Mouse (Mus musculus) heart, postnatal 0 days (tissue): ENCODE results near the gene Fam83e. TPM values are rescaled to one million over a fixed set of nuclear protein-coding genes. Genes with fewer than 3 reads are reported as not detected.

ENCODE experiments used
- ATAC-seq: fragments of 200-750 bp; cut with Nextera tagmentation; 2 replicates; pipeline ENCODE4 v1.8.0; 2017; ENCODE audit warnings: low read depth, moderate number of reproducible peaks, moderate library complexity; ENCODE audit not compliant: insufficient read depth
- DNase-seq: peaks from one replicate; pipeline ENCODE4 v3.0.0-alpha.2; 2016; ENCODE audit warnings: low spot score
- H3K27ac ChIP-seq: fragments of 300-500 bp; sonication (generic); 2 replicates; pipeline ENCODE4 v1.5.1; 2014; ENCODE audit warnings: low read depth, mild to moderate bottlenecking
- H3K27me3 ChIP-seq: fragments of 300-500 bp; sonication (generic); 2 replicates; pipeline ENCODE4 v1.6.1; 2014; ENCODE audit warnings: low read length, mixed read lengths; ENCODE audit not compliant: control insufficient read depth, insufficient read depth
- H3K36me3 ChIP-seq: fragments of 300-500 bp; sonication (generic); replicated peaks from 2 replicates; pipeline ENCODE4 v1.6.1; 2014; ENCODE audit warnings: low read length, mixed read lengths; ENCODE audit not compliant: control insufficient read depth, insufficient read depth
- H3K4me1 ChIP-seq: fragments of 300-500 bp; sonication (generic); 2 replicates; pipeline ENCODE4 v1.6.1; 2014; ENCODE audit warnings: antibody characterized with exemption; ENCODE audit not compliant: control insufficient read depth, insufficient read depth
- H3K4me2 ChIP-seq: fragments of 300-500 bp; sonication (generic); 2 replicates; pipeline ENCODE4 v1.6.1; 2014; ENCODE audit warnings: low read depth, mild to moderate bottlenecking, low read length, moderate library complexity
- H3K4me3 ChIP-seq: fragments of 300-500 bp; sonication (generic); 2 replicates; pipeline ENCODE4 v1.5.1; 2014; ENCODE audit warnings: low read depth, low read length
- H3K9ac ChIP-seq: fragments of 300-500 bp; sonication (generic); replicated peaks from 2 replicates; pipeline ENCODE4 v1.6.1; 2014; ENCODE audit warnings: low read depth, low read length, mixed read lengths
- H3K9me3 ChIP-seq: fragments of 300-500 bp; sonication (generic); replicated peaks from 2 replicates; pipeline ENCODE4 v1.6.1; 2016; ENCODE audit warnings: low read length; ENCODE audit not compliant: control insufficient read depth
- CTCF ChIP-seq: IDR thresholded peaks from 2 replicates; pipeline ENCODE4 v1.5.1; 2016; ENCODE audit warnings: antibody characterized with exemption, control low read depth, low read depth
- EP300 ChIP-seq: IDR thresholded peaks from 2 replicates; pipeline ENCODE4 v1.6.1; 2016; ENCODE audit warnings: antibody characterized with exemption, low read depth
- WGBS: fragments of 180-500 bp; shearing (Covaris S2); extraction: QIAGEN DNeasy Blood & Tissue Kit; methylation state at CpG from one replicate; pipeline ENCODE4 v1.1.7; 2014; 5-methylcytosine and 5-hydroxymethylcytosine counted together
- polyA plus RNA-seq: library from polyadenylated mRNA; unstranded; fragments of >200 nt; fragmentation: Nextera tagmentation; extraction: Ambion mirVana; gene quantifications from 2 replicates; pipeline ENCODE4 v1.2.1, GENCODE M21; 2015
- total RNA-seq: library from RNA; depleted of rRNA; stranded (reverse); fragments of >200 nt; gene quantifications from 2 replicates; pipeline ENCODE4 v1.2.3, GENCODE M21; 2014; ENCODE audit warnings: low replicate concordance

Gene Fam83e
- total and polyA plus RNA-seq, 2 experiments from 2014 or later: 0.07 TPM; not detected in 1

- H3K27me3 ChIP-seq: peaks cover 24% of the 10 kb centered on the region
- H3K27ac ChIP-seq: no peak within 1 kb of the TSS
- ATAC-seq (no peak), DNase-seq (no peak)
- no peaks in the 10 kb centered on the region for H3K36me3 ChIP-seq
- no peaks in the 10 kb centered on the region for H3K9me3 ChIP-seq
- H3K4me3 ChIP-seq: peak within 1 kb of the TSS; percentile 44
- TF ChIP-seq EP300 (no peak), CTCF (no peak)
- H3K9ac ChIP-seq: peak within 1 kb of the TSS; percentile 43; the same call in 1 of the 2 replicates
- WGBS: 3% methylated on average over 35 of the region's 36 CpGs
- H3K4me2 ChIP-seq: peak within 1 kb of the TSS; percentile 63
- peaks cover 19% of the 10 kb centered on the region for H3K4me1 ChIP-seq
Observed at GRCm38 (mm10) chr7:45699523-45700141, 21.4 kb upstream of the Fam83e start, which contains the start of gene Car11. Gene Car11, plus strand, starts transcription at chr7:45699843.

- TF ChIP-seq CTCF: no peak
- no peak for TF ChIP-seq EP300
- Histone ChIP-seq H3K27ac (no peak overlapping the region), H3K27me3 (peaks cover 24% of the 10 kb centered on the region), H3K9me3 (no peaks in the 10 kb centered on the region), H3K36me3 (no peaks in the 10 kb centered on the region), H3K4me3 (peak overlapping the region; percentile 44), H3K4me1 (peaks cover 19% of the 10 kb centered on the region), H3K9ac (peak overlapping the region; percentile 43; the same call in 1 of the 2 replicates), H3K4me2 (peak overlapping the region; percentile 63)
- ATAC-seq (no peak), DNase-seq (peak; percentile 83)
- under 1% methylated on average over 20 of the region's 20 CpGs for WGBS
Observed at GRCm38 (mm10) chr7:45700301-45701015, 20.6 kb upstream of the Fam83e start.

DNA sequence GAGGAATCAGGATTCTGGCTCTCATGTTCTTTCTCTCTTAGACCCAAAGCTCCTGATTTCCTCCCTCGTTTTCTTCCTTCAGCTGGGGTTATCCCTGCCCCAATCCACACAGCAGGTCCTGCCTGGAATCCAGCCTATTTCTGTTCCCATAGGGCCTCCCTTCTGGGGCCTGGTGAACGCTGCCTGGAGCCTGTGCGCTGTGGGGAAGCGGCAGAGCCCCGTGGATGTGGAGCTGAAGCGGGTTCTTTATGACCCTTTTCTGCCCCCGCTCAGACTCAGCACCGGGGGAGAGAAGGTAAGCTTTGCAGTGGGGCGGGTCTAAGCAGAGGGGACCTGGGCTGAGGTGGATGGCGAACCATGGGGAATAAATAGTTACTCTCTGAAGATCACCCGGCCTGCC is 19.9 kb upstream of the Fam83e start:
- no peak for DNase-seq
- Histone ChIP-seq H3K4me2 (peak overlapping the region; percentile 63), H3K9ac (peak overlapping the region; percentile 47; the same call in 1 of the 2 replicates), H3K4me3 (peak overlapping the region; percentile 20; the same call in 1 of the 2 replicates), H3K27ac (no peak overlapping the region; the same call in 1 of the 2 replicates), H3K36me3 (no peaks in the 10 kb centered on the region), H3K4me1 (peaks cover 19% of the 10 kb centered on the region), H3K9me3 (no peaks in the 10 kb centered on the region), H3K27me3 (peaks cover 24% of the 10 kb centered on the region)
- ATAC-seq: no peak
- TF ChIP-seq CTCF (no peak), EP300 (no peak)
- WGBS: 33% methylated on average over 11 of the region's 11 CpGs

DNA sequence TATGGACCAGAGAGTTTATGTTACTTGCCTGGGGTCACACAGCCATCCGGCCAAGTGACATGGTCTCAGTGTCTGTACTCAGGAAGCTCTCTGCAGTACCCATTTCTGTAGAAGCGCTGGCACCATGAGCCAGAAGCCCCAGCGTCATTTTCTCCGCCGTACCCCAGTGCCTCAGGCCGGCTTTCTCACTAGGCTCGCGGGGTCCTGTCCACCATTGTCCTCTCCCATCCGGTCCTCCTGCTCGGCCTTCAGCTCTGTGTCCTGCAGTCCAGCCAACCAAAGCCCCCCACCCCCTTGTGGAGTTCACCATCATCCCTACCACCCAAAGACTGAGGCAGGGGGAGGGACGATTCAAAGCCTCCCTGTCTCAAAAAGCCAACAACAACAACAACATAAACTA is 19.4 kb upstream of the Fam83e start:
- no peak overlapping the region for H3K27ac ChIP-seq
- H3K4me3 ChIP-seq: no peak overlapping the region
- H3K9me3 ChIP-seq: no peaks in the 10 kb centered on the region
- no peak overlapping the region for H3K9ac ChIP-seq
- no peak overlapping the region for H3K4me2 ChIP-seq
- TF ChIP-seq CTCF (no peak), EP300 (no peak)
- no peaks in the 10 kb centered on the region for H3K36me3 ChIP-seq
- no peak for ATAC-seq
- H3K4me1 ChIP-seq: peaks cover 19% of the 10 kb centered on the region
- H3K27me3 ChIP-seq: peaks cover 24% of the 10 kb centered on the region
- WGBS: 94% methylated on average over 11 of the region's 11 CpGs
- no peak for DNase-seq

DNA sequence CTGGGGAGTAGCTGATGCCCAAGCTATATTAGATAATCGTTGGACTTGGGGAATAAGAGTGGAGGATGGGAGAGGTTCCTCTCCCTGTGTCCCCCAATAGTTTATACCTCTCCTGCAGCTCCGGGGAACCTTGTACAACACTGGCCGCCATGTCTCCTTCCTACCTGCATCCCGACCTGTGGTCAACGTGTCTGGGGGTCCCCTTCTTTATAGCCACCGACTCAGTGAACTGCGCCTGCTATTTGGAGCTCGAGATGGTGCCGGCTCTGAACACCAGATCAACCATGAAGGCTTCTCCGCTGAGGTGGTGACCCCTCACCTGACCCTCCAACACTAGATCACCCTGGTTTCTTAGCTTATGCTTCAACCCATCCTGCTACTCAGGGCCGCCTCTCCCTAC is 18.7 kb upstream of the Fam83e start:
- Histone ChIP-seq H3K4me1 (peaks cover 22% of the 10 kb centered on the region), H3K4me3 (no peak overlapping the region), H3K27me3 (peaks cover 24% of the 10 kb centered on the region), H3K9me3 (no peaks in the 10 kb centered on the region), H3K4me2 (no peak overlapping the region), H3K36me3 (no peaks in the 10 kb centered on the region), H3K27ac (no peak overlapping the region), H3K9ac (no peak overlapping the region)
- TF ChIP-seq EP300 (no peak), CTCF (no peak)
- DNase-seq: no peak
- 84% methylated on average over 11 of the region's 11 CpGs for WGBS
- ATAC-seq: no peak
